Mouse (Mus musculus) liver, postnatal 0 days (tissue): ENCODE measurements around the gene H1f0. TPM values are rescaled to one million over a fixed set of nuclear protein-coding genes. Genes with fewer than 3 reads are reported as not detected.

Experiments used
- ATAC-seq: fragments of 200-750 bp; cut with Nextera tagmentation; 2 replicates; pipeline ENCODE4 v1.8.0; 2017; ENCODE audit warnings: mild to moderate bottlenecking, moderate library complexity
- DNase-seq: peaks from one replicate; pipeline ENCODE4 v3.0.0-alpha.2; 2016
- H3K27ac ChIP-seq: fragments of 300-500 bp; sonication (generic); 2 replicates; pipeline ENCODE4 v1.5.1; 2014; ENCODE audit warnings: antibody characterized with exemption, moderate library complexity, mild to moderate bottlenecking, low read depth
- H3K27me3 ChIP-seq: fragments of 300-500 bp; sonication (generic); 2 replicates; pipeline ENCODE4 v1.6.1; 2014; ENCODE audit warnings: low read length, control low read depth, mixed read lengths; ENCODE audit not compliant: insufficient read depth
- H3K36me3 ChIP-seq: fragments of 300-500 bp; sonication (generic); replicated peaks from 2 replicates; pipeline ENCODE4 v1.6.1; 2014; ENCODE audit warnings: mild to moderate bottlenecking, control low read depth, low read length, moderate library complexity, mixed read lengths; ENCODE audit not compliant: insufficient read depth
- H3K4me1 ChIP-seq: fragments of 300-500 bp; sonication (generic); 2 replicates; pipeline ENCODE4 v1.6.1; 2014; ENCODE audit warnings: antibody characterized with exemption, mild to moderate bottlenecking, control low read depth; ENCODE audit not compliant: insufficient read depth
- H3K4me2 ChIP-seq: fragments of 300-500 bp; sonication (generic); 2 replicates; pipeline ENCODE4 v1.6.1; 2014; ENCODE audit warnings: low read depth, mild to moderate bottlenecking, low read length, moderate library complexity, mixed read lengths
- H3K4me3 ChIP-seq: fragments of 300-500 bp; sonication (generic); 2 replicates; pipeline ENCODE4 v1.5.1; 2014; ENCODE audit warnings: low read depth, low read length
- H3K9ac ChIP-seq: fragments of 300-500 bp; sonication (generic); replicated peaks from 2 replicates; pipeline ENCODE4 v1.6.1; 2014; ENCODE audit warnings: mild to moderate bottlenecking, moderate library complexity
- H3K9me3 ChIP-seq: fragments of 300-500 bp; sonication (generic); 2 replicates; pipeline ENCODE4 v1.6.1; 2016; ENCODE audit warnings: mild to moderate bottlenecking, control low read depth, low read length, mixed read lengths
- CTCF ChIP-seq: sonication (generic); IDR thresholded peaks from 2 replicates; pipeline ENCODE4 v1.5.1; 2016; ENCODE audit warnings: antibody characterized with exemption, low read depth
- EP300 ChIP-seq: IDR thresholded peaks from 2 replicates; pipeline ENCODE4 v1.6.1; 2016; ENCODE audit warnings: antibody characterized with exemption, low read depth, mild to moderate bottlenecking
- WGBS: fragments of 180-500 bp; shearing (Covaris S2); extraction: QIAGEN DNeasy Blood & Tissue Kit; methylation state at CpG from one replicate; pipeline ENCODE4 v1.1.7; 2014; ENCODE audit not compliant: insufficient replicate concordance; 5-methylcytosine and 5-hydroxymethylcytosine counted together
- polyA plus RNA-seq: library from polyadenylated mRNA; unstranded; fragments of >200 nt; fragmentation: Nextera tagmentation; extraction: Ambion mirVana; gene quantifications from 2 replicates; pipeline ENCODE4 v1.2.1, GENCODE M21; 2015

H1f0 gene
- polyA plus RNA-seq, 1 experiment from 2014 or later: 125 TPM

GRCm38 (mm10) chr15:78984286-78984778, 43.9 kb upstream of the H1f0 start:
- TF ChIP-seq EP300: no peak
- peak overlapping the region; percentile 98 for H3K4me3 ChIP-seq
- peak overlapping the region; percentile 96 for H3K4me2 ChIP-seq
- no peaks in the 10 kb centered on the region for H3K27me3 ChIP-seq
- DNase-seq: no peak
- H3K9ac ChIP-seq: no peak overlapping the region
- 36% methylated on average over 5 of the region's 5 CpGs for WGBS
- 0 out of 2 replicates have a peak overlapping the region, but pooled peaks have one; percentile 8 for H3K27ac ChIP-seq
- H3K36me3 ChIP-seq: peaks cover 7% of the 10 kb centered on the region
- peaks cover 37% of the 10 kb centered on the region for H3K4me1 ChIP-seq
- no peak for ATAC-seq
- no peaks in the 10 kb centered on the region for H3K9me3 ChIP-seq

- TF ChIP-seq CTCF: no peak
- TF ChIP-seq EP300: no peak
- H3K4me2 ChIP-seq: no peak overlapping the region
- no peak overlapping the region for H3K27ac ChIP-seq
- DNase-seq (no peak), ATAC-seq (no peak)
- peaks cover 26% of the 10 kb centered on the region for H3K4me1 ChIP-seq
- H3K9ac ChIP-seq: no peak overlapping the region
- peaks cover 26% of the 10 kb centered on the region for H3K36me3 ChIP-seq
- WGBS: 70% methylated on average over 11 of the region's 11 CpGs
- H3K4me3 ChIP-seq: no peak overlapping the region
- H3K9me3 ChIP-seq: no peaks in the 10 kb centered on the region
- no peaks in the 10 kb centered on the region for H3K27me3 ChIP-seq
These were observed 41.6 kb upstream of the H1f0 start for GRCm38 (mm10) chr15:78986536-78987220.

- Histone ChIP-seq H3K9ac (no peak overlapping the region), H3K4me2 (no peak overlapping the region), H3K4me3 (no peak overlapping the region), H3K4me1 (peaks cover 17% of the 10 kb centered on the region), H3K9me3 (no peaks in the 10 kb centered on the region), H3K27ac (no peak overlapping the region), H3K27me3 (no peaks in the 10 kb centered on the region), H3K36me3 (peaks cover 45% of the 10 kb centered on the region)
- WGBS: 82% methylated on average over 14 of the region's 14 CpGs
- no peak for DNase-seq
- TF ChIP-seq EP300 (no peak), CTCF (no peak)
- no peak for ATAC-seq
These were observed 39.7 kb upstream of the H1f0 start for GRCm38 (mm10) chr15:78988499-78988971.

- no peaks in the 10 kb centered on the region for H3K9me3 ChIP-seq
- ATAC-seq: no peak
- no peak overlapping the region for H3K4me3 ChIP-seq
- no peak overlapping the region for H3K4me2 ChIP-seq
- TF ChIP-seq EP300: no peak
- no peak for TF ChIP-seq CTCF
- peaks cover 54% of the 10 kb centered on the region for H3K36me3 ChIP-seq
- H3K27me3 ChIP-seq: no peaks in the 10 kb centered on the region
- WGBS: 86% methylated on average over 14 of the region's 14 CpGs
- no peak overlapping the region for H3K9ac ChIP-seq
- peaks cover 8% of the 10 kb centered on the region; the same call in 1 of the 2 replicates for H3K4me1 ChIP-seq
- H3K27ac ChIP-seq: no peak overlapping the region
- no peak for DNase-seq
These were observed 38.8 kb upstream of the H1f0 start for GRCm38 (mm10) chr15:78989152-78990092.

GRCm38 (mm10) chr15:78990093-78990463, 38.2 kb upstream of the H1f0 start:
- no peak for TF ChIP-seq CTCF
- no peak for TF ChIP-seq EP300
- Histone ChIP-seq H3K4me3 (no peak overlapping the region), H3K27me3 (no peaks in the 10 kb centered on the region), H3K36me3 (peaks cover 59% of the 10 kb centered on the region), H3K9me3 (no peaks in the 10 kb centered on the region), H3K27ac (no peak overlapping the region), H3K4me1 (peaks cover 4% of the 10 kb centered on the region; the same call in 1 of the 2 replicates), H3K4me2 (no peak overlapping the region), H3K9ac (no peak overlapping the region)
- DNase-seq: no peak
- ATAC-seq: no peak
- WGBS: 93% methylated on average over 9 of the region's 9 CpGs

GRCm38 (mm10) chr15:78990970-78991525, 37.2 kb upstream of the H1f0 start:
- WGBS: 90% methylated on average over 25 of the region's 25 CpGs
- H3K4me1 ChIP-seq: peaks cover 5% of the 10 kb centered on the region
- H3K4me2 ChIP-seq: no peak overlapping the region
- no peaks in the 10 kb centered on the region for H3K27me3 ChIP-seq
- no peak for DNase-seq
- no peak for ATAC-seq
- H3K27ac ChIP-seq: no peak overlapping the region
- no peak overlapping the region for H3K4me3 ChIP-seq
- no peak for TF ChIP-seq CTCF
- no peak for TF ChIP-seq EP300
- H3K36me3 ChIP-seq: peaks cover 68% of the 10 kb centered on the region
- no peak overlapping the region for H3K9ac ChIP-seq
- no peaks in the 10 kb centered on the region for H3K9me3 ChIP-seq
